Mouse (Mus musculus) hindbrain, postnatal 0 days (tissue): ENCODE results near the gene Gm9117. TPM values are rescaled to one million over a fixed set of nuclear protein-coding genes. Genes with fewer than 3 reads are reported as not detected.
"Not testable (repeated sequence)": the region's sequence is repeated elsewhere in the genome, so short reads cannot be mapped to it uniquely, and the experiment has no call there.

Source experiments
- ATAC-seq: fragments of 200-750 bp; cut with Nextera tagmentation; 2 replicates; pipeline ENCODE4 v1.8.0; 2017; ENCODE audit warnings: mild to moderate bottlenecking, moderate TSS enrichment, moderate library complexity
- DNase-seq: peaks from one replicate; pipeline ENCODE4 v3.0.0-alpha.2; 2015; ENCODE audit warnings: low spot score
- H3K27ac ChIP-seq: fragments of 300-500 bp; sonication (generic); 2 replicates; pipeline ENCODE4 v1.5.1; 2014; ENCODE audit warnings: mild to moderate bottlenecking
- H3K27me3 ChIP-seq: fragments of 300-500 bp; sonication (generic); 2 replicates; pipeline ENCODE4 v1.6.1; 2014; ENCODE audit warnings: low read length, mixed read lengths; ENCODE audit not compliant: insufficient read depth
- H3K36me3 ChIP-seq: fragments of 300-500 bp; sonication (generic); 2 replicates; pipeline ENCODE4 v1.6.1; 2014; ENCODE audit warnings: low read length, mixed read lengths; ENCODE audit not compliant: insufficient read depth
- H3K4me1 ChIP-seq: fragments of 300-500 bp; sonication (generic); 2 replicates; pipeline ENCODE4 v1.6.1; 2014; ENCODE audit warnings: antibody characterized with exemption, low read length, mixed read lengths; ENCODE audit not compliant: insufficient read depth
- H3K4me2 ChIP-seq: fragments of 300-500 bp; sonication (generic); 2 replicates; pipeline ENCODE4 v1.6.1; 2014; ENCODE audit warnings: low read depth, mild to moderate bottlenecking, low read length, moderate library complexity, mixed read lengths
- H3K4me3 ChIP-seq: fragments of 300-500 bp; sonication (generic); 2 replicates; pipeline ENCODE4 v1.5.1; 2014; ENCODE audit warnings: low read length
- H3K9ac ChIP-seq: fragments of 300-500 bp; sonication (generic); replicated peaks from 2 replicates; pipeline ENCODE4 v1.6.1; 2014; ENCODE audit warnings: mild to moderate bottlenecking, low read length, moderate library complexity, mixed read lengths
- H3K9me3 ChIP-seq: fragments of 300-500 bp; sonication (generic); 2 replicates; pipeline ENCODE4 v1.6.1; 2016; ENCODE audit warnings: low read length, mixed read lengths
- WGBS: fragments of 180-500 bp; shearing (Covaris S2); extraction: QIAGEN DNeasy Blood & Tissue Kit; methylation state at CpG from one replicate; pipeline ENCODE4 v1.1.7; 2014; 5-methylcytosine and 5-hydroxymethylcytosine counted together
- polyA plus RNA-seq: library from polyadenylated mRNA; unstranded; fragments of >200 nt; fragmentation: Nextera tagmentation; extraction: Ambion mirVana; gene quantifications from 2 replicates; pipeline ENCODE4 v1.2.1, GENCODE M21; 2015
- total RNA-seq: library from RNA; depleted of rRNA; stranded (reverse); fragments of >200 nt; gene quantifications from 2 replicates; pipeline ENCODE4 v1.2.3, GENCODE M21; 2014; rRNA removed

Gene Gm9117
- total RNA-seq (not detected in 2 replicates), polyA plus RNA-seq (not detected in 2 replicates)

DNA sequence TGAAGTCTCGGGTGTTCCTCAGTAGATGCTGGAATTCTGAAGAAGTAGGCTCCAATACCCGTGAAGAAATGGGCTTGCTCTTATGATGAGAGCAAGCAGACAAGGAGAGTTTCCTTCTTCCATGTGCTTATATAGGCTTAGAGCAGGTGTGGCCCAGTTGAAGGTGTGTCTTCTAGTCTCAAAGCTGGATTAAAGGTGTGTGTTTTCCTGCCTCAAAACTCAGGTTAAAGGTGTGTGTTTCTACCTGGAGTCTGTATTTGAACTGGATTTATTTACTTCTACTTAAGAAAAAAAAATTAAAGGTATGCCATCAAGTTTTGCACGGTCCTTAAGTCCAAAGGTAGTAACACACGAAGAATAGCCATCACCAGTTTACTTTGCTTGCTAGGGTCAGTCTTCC is at the start of gene Gm9117:
Gene Gm9117, minus strand, starts transcription at position 101 of the 400 bp plus-strand sequence.
- H3K27ac ChIP-seq, H3K4me1 ChIP-seq, H3K27me3 ChIP-seq, H3K9me3 ChIP-seq, H3K9ac ChIP-seq, H3K4me2 ChIP-seq, H3K36me3 ChIP-seq, H3K4me3 ChIP-seq, ATAC-seq, DNase-seq: not testable (repeated sequence)
- 86% methylated on average over 3 of the region's 4 CpGs for WGBS

DNA sequence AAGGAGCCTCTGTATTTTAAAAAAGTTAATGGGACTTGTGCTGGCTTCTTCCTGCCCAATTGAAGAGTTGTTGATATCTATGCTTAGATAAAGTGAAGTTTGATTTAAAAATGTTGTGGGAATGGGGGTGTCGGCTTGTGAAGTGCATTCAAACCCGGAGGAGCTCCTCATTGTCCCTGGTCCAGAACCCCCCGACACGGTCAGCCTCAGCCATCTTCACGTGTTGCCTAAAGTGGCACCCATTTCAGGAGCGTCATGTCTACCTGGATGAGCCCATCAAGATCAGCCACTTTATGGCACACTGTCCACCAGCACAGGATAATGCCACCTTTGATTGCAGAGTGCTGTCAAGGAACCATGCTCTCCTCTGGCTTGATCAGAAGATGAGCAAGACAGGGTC is 25.6 kb upstream of the Gm9117 start:
- not testable (repeated sequence) for H3K4me3 ChIP-seq, H3K9ac ChIP-seq, DNase-seq, H3K4me1 ChIP-seq, H3K27me3 ChIP-seq, H3K36me3 ChIP-seq, H3K27ac ChIP-seq, ATAC-seq, H3K4me2 ChIP-seq, H3K9me3 ChIP-seq
- WGBS = 94% methylated on average over 6 of the region's 6 CpGs

DNA sequence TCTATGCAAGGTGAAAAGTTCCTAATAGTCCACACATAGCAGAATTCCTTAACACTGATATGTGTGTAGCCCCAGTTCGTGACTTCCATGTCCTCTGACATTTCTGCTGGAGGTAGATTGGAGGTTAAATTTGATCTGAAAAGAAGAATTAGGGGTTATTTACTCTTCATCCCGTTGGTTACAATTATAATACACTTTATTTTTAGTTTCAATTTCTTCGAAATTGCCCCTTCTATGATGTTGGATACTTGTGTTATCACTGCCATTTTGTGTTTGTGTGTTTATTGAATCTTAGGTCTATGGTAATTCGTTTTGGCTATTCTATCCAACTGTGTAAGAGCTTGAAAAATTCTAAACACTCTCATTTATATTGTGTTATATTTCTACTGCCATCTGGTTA is 17.9 kb upstream of the Gm9117 start, which contains the start of gene Tdpoz5:
Gene Tdpoz5, minus strand, starts transcription at position 101 of the 400 bp plus-strand sequence.
- WGBS = 67% methylated on average over 2 of the region's 4 CpGs

DNA sequence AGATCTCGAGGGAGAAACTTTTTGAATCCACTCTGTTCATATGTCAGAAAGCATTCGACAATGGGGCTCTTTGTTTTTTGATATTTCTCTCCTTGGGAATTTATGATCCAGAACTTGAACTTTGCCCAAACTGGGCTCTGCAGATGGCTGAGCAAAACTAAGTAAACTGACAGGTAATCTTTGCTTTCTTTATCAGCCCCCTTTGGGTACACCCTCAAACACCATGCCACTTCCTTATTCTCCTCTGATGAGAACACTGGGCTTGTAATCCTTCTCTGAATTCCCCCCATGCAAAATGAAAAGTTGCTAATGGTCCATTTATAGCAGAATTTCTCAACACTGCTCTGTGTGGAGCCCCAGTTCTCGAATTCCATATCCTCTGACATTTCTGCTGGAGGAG is 5.0 kb downstream of the Gm9117 start:
- not testable (repeated sequence) for DNase-seq, H3K4me2 ChIP-seq, H3K9me3 ChIP-seq, H3K4me3 ChIP-seq, ATAC-seq, H3K27ac ChIP-seq, H3K36me3 ChIP-seq, H3K4me1 ChIP-seq, H3K27me3 ChIP-seq, H3K9ac ChIP-seq
- no CpG with 5 or more reads among the region's 3 CpGs for WGBS

More for the DNA sequence above, 17.9 kb upstream of the Gm9117 start, which contains the start of gene Tdpoz5:
- H3K36me3 ChIP-seq, H3K4me3 ChIP-seq, H3K27ac ChIP-seq, DNase-seq, H3K9ac ChIP-seq, H3K27me3 ChIP-seq, ATAC-seq, H3K4me1 ChIP-seq, H3K9me3 ChIP-seq, H3K4me2 ChIP-seq: not testable (repeated sequence)

Other genes starting within 250 kb of the Gm9117 start
- gene Gm5773, start 170.5 kb downstream of the Gm9117 start, total RNA-seq = not detected in 2 replicates
- not detected in 2 replicates for gene Gm5773, start 170.5 kb downstream of the Gm9117 start, polyA plus RNA-seq
- not detected in 2 replicates for gene Tdpoz4, start 147.1 kb downstream of the Gm9117 start, total RNA-seq
- gene Tdpoz4, start 147.1 kb downstream of the Gm9117 start, polyA plus RNA-seq = not detected in 2 replicates
- not detected in 2 replicates for gene Tdpoz3, start 117.5 kb downstream of the Gm9117 start, total RNA-seq
- gene Tdpoz3, start 117.5 kb downstream of the Gm9117 start, polyA plus RNA-seq = not detected in 2 replicates
- gene Tdpoz5, start 17.8 kb upstream of the Gm9117 start, total RNA-seq = not detected in 2 replicates
- not detected in 2 replicates for gene Tdpoz5, start 17.8 kb upstream of the Gm9117 start, polyA plus RNA-seq
- not detected in 2 replicates for gene Gm9125, start 111.3 kb upstream of the Gm9117 start, total RNA-seq
- not detected in 2 replicates for gene Gm9125, start 111.3 kb upstream of the Gm9117 start, polyA plus RNA-seq
- gene Gm10697, start 129.1 kb upstream of the Gm9117 start, total RNA-seq = not detected in 2 replicates
- gene Gm10697, start 129.1 kb upstream of the Gm9117 start, polyA plus RNA-seq = not detected in 2 replicates
- not detected in 2 replicates for gene Gm10696, start 234.7 kb upstream of the Gm9117 start, total RNA-seq
- gene Gm10696, start 234.7 kb upstream of the Gm9117 start, polyA plus RNA-seq = not detected in 2 replicates